Comparison of ENCODE assay signal across 28 mouse cellular contexts in genomic region chr14:26308813-26309212, GRCm38 (mm10). TPM values are rescaled to one million over a fixed set of nuclear protein-coding genes. Genes with fewer than 3 reads are reported as not detected.
DNase-seq lines count a peak whose midpoint lies in the region; ATAC-seq lines count a peak whose summit lies in the region.
"Had no signal": no experiment of that assay in that cellular context is flagged by ENCODE, and none has a peak within 500 bp of the region (broad histone marks: within the 10 kb centered on the region; RNA-seq: fewer than 3 reads in every experiment).

No protein-coding gene starts in this region.

- no peaks in the 10 kb centered on the region for H3K27me3 ChIP-seq in hindbrain, embryonic 16.5 days (replicated peaks; ENCODE audit: control insufficient read depth, insufficient read depth, low read length)
- H3K27me3 ChIP-seq: CH12.LX; embryonic facial prominence, embryonic 13.5 days; embryonic facial prominence, embryonic 15.5 days; forebrain, embryonic 12.5 days had no signal

- no peak overlapping the region for H3K9ac ChIP-seq in hindbrain, embryonic 16.5 days (ENCODE audit: low read depth, low read length)
- H3K9ac ChIP-seq: embryonic facial prominence, embryonic 13.5 days; embryonic facial prominence, embryonic 15.5 days; forebrain, embryonic 12.5 days had no signal

- WGBS in hindbrain, embryonic 16.5 days = 83% methylated on average over 6 of the region's 6 CpGs

- no peak overlapping the region for H3K4me3 ChIP-seq in hindbrain, embryonic 16.5 days (ENCODE audit: low read length)
- H3K4me3 ChIP-seq: embryonic facial prominence, embryonic 13.5 days; embryonic facial prominence, embryonic 15.5 days; erythroblast, embryonic 14.5 days; forebrain, embryonic 10.5 days; forebrain, embryonic 12.5 days had no signal

- DNase-seq in frontal cortex, postnatal 25 days (ENCODE audit: low spot score in 2 of 2) = no peak
- peak; percentile 4 to 5 for DNase-seq in right cerebral cortex, postnatal 36 days (ENCODE audit: low spot score in 2 of 2)
- no peak for DNase-seq in right cerebral cortex, adult 2 months (ENCODE audit: low spot score in 2 of 2)
- DNase-seq: adrenal gland, adult 8-10 months; adrenal gland, postnatal 14 days; adrenal gland, postnatal 36 days; B cell, adult 2 months; cerebellum, adult 11 months; cerebellum, adult 18-20 months; cerebellum, adult 8-10 months; cerebellum, adult 9-11 months; cerebellum, postnatal 14 days; cerebellum, postnatal 36 days; embryo, embryonic 11 days had no signal

- no peak overlapping the region for H3K4me2 ChIP-seq in hindbrain, embryonic 16.5 days (ENCODE audit: low read length)
- H3K4me2 ChIP-seq: embryonic facial prominence, embryonic 13.5 days; embryonic facial prominence, embryonic 15.5 days; forebrain, embryonic 12.5 days had no signal

- peak; percentile 90 for ATAC-seq in frontal cortex, adult (ENCODE audit: low TSS enrichment)
- ATAC-seq in hindbrain, embryonic 16.5 days = no peak
- ATAC-seq: activated CD4-positive, CD25-positive, alpha-beta regulatory T cell, adult 4 months; CD4-positive, CD25-positive, alpha-beta regulatory T cell, adult 4 months; forebrain, embryonic 14.5 days; forebrain, embryonic 16.5 days; Patski had no signal

- no peaks in the 10 kb centered on the region for H3K9me3 ChIP-seq in hindbrain, embryonic 16.5 days (ENCODE audit: control insufficient read depth, low read length)
- H3K9me3 ChIP-seq: embryonic facial prominence, embryonic 13.5 days; embryonic facial prominence, embryonic 15.5 days; forebrain, embryonic 10.5 days; forebrain, embryonic 12.5 days; G1E had no signal

- no peaks in the 10 kb centered on the region for H3K36me3 ChIP-seq in hindbrain, embryonic 16.5 days (ENCODE audit: control insufficient read depth, insufficient read depth, low read length)
- H3K36me3 ChIP-seq: embryonic facial prominence, embryonic 13.5 days; embryonic facial prominence, embryonic 15.5 days; forebrain, embryonic 10.5 days; forebrain, embryonic 12.5 days; G1E had no signal

- H3K27ac ChIP-seq in hindbrain, embryonic 16.5 days (ENCODE audit: low read depth, low read length) = no peak overlapping the region
- H3K27ac ChIP-seq: embryonic facial prominence, embryonic 13.5 days; embryonic facial prominence, embryonic 15.5 days; forebrain, embryonic 10.5 days; forebrain, embryonic 12.5 days had no signal

- no peaks in the 10 kb centered on the region for H3K4me1 ChIP-seq in hindbrain, embryonic 16.5 days (ENCODE audit: control insufficient read depth, insufficient read depth, low read depth, low read length)
- H3K4me1 ChIP-seq: embryonic facial prominence, embryonic 13.5 days; embryonic facial prominence, embryonic 15.5 days; forebrain, embryonic 10.5 days; forebrain, embryonic 12.5 days had no signal

RNA-seq across cellular contexts. Expression of gene Duxbl3, which starts 51.1 kb away (rescaled TPM):
- polyA plus RNA-seq in hindbrain, embryonic 16.5 days (2015; fragmentation: Nextera tagmentation; extraction: Ambion mirVana) = 0.60 and 1.2 TPM in 2 replicates
- polyA plus RNA-seq: activated CD4-positive, CD25-positive, alpha-beta regulatory T cell, adult 4 months; CD4-positive, CD25-positive, alpha-beta regulatory T cell, adult 4 months; erythroblast, embryonic 14.5 days; G1E; Patski had no signal

Comparison
In these comparisons a context has a peak if more than half of its experiments do, and no peak if none do; other contexts are left out.
1. DNase-seq: peak in right cerebral cortex, postnatal 36 days (2 of 2); none in frontal cortex, postnatal 25 days (0 of 2) and right cerebral cortex, adult 2 months (0 of 2).